Mouse (Mus musculus) right cerebral cortex, adult 18-20 months (tissue): ENCODE measurements at regions not wholly inside any gene's neighbourhood (a gene's known extent, or its start where the extent isn't known, plus 50 kb on each side); places are given as distances from the start of the nearest gene placed in this dataset.

Experiments
- DNase-seq: peaks from one replicate; pipeline ENCODE4 v3.0.0; 2022; ENCODE audit warnings: mixed read lengths

DNA sequence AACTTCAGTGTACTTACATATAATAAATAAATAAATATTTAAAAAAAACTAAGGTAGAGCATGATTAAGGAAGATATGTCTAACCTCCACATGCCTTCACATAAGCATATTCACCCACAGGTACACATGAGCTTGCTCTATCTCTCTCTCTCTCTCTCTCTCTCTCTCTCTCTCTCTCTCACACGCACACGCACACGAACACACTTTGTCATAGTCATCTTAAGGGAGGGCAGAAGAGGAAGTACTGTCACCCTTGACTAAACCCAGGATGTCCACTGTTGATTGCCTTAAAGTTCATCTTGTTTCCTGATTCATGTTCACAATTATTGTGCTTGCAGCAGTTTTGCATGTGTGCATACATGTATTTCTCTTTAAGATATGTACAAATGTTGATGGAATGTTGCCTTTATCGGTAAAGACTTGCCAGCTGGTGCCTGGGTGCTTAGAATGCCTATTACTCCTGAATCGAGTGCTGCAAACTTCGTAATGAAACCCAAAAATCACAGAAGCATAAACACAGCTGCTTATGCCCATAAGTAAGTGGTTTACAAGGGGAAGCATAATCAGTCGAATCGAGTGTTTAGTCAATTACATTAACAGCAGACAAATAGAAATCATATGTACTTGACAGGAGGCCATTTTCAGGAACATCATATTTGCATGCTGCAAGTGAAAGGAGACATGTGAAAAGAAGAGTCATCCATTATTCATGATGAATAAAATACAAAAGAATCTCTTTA, 84.3 kb downstream of the Tmem168 start:
- DNase-seq = no peak

DNA sequence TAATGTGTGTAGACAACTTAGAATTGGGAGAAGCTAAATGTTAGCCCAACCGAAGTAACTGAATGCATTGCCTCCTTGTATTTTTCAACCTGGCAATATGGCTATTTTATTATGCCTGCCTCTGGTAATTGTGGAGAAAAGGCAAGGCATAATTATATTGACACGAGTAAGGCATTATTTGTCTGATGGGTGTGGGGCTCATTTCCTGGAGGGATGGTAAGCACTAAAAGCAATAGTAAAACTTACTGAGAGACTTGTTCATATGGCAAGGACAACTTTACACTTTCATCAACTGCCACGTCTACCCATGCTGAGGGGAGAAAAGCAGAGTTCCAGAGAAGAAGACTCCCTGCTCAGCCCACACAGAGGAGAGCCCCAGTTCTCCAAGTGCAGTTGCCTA, 93.8 kb downstream of the Tmem168 start:
- DNase-seq = no peak

DNA sequence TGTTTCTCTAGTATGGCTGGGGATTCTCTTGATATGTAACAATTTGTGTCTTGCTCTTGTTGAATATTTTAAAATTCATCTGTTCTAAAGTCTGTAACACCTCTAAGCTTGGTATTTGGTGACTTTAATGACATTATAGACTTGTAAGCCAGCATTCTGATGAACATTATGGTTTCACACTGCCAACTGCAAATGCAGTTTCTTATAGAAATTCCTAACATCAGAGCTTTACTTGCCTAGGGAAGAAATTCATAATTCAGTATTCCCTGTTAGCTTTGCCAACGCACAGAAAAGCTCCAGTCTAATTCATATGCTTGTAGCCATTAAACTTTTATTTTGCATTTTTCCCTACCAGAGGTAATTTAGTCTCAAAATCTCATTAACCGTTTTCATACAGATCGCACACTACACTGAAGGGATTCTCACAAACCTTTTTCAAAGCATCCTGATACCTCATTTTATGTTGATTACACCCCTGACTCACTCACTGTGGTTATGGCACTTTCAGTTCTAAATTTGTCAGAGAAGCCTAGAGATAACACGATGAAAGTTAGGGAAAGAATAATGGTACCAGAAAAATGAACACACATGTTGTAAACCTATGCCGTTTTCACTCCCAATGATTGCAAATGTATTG, 131.3 kb downstream of the Tmem168 start:
- no peak for DNase-seq

DNA sequence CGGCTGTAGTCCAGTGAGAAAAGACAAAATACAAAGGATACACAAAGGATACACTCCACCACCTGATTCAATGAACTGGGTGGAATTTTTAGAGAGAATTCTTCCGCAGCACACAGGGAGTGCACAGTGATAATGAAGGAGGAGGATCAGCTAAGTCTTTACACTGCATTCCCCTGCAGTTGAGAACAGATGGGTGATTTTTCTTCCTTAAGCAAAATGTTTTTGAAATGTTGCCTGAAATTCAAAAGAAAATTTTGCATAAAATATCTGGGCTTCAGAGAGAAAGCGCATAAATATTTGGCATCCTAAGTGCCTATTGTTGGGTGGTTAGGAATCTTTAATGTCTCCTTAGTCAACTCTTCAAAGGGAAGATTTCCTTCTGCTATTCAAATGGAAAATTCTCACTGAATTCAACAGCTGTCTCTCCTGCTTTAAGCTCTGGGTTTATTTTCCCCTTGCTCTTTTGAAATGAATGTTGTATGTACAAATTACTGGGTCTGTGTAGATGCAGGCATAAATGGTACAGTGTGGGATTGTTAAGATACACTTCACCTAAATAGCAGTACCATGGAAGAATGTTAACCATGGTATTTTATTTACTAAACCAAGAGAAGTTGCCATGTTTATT, 158.6 kb downstream of the Tmem168 start:
- peak; percentile 32 for DNase-seq

DNA sequence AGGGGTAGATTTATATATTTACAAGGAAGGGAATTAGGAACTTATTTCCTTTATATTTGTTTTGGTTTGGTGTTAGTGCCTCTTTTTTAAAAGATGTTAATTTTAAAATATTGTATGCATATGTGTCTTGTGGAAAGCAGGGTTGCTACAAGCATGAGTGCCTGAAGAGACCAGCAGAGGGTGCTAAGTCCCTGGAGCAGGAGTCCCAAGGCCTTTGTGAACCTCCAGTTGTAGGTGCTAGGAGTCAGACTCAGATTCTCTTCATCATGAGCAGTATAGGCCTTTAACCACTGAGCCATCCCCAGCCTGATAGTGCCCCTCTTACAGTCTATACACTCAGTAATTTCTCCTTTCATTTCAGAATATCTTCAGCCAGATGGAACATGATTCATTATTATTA, 189.0 kb upstream of the Vwde start:
- DNase-seq = peak; percentile 17

DNA sequence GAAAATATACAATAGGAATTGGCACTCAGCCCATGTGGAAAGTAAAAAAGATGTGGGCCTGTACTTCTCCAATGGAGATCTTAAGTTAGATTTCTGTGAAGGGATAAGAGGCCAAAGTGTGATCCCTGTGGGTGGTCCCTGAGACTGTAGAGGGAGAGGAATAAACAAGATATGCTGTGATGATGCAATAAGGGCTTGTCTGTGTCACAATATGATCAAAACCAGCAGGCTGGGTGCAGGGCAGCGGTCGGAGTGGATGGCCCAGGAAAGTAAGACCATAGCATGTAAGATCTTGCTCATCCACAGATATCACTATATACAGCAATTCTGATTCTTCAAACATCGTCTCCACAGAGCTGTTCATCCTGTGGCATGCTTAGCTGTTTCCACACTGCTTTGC, 188.3 kb upstream of the Vwde start:
- no peak for DNase-seq

DNA sequence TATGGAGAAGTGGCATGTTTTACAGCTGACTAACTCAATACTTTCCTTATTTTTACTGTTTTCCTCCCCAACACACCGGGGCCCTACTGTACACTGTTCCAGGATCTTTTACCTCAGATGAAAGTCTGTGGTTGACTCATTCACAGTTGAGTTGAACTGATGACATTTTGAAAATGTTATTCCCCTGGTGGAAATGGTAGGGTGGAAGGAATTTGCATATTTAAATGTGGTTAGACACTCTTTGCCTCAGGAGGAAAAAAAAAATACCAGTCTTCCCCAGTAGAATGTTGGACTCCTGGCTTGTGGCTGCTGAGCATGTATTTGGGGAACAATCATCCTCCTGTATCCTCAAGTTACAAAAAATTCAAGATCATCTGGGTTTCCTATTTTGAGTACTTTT, 159.7 kb upstream of the Vwde start:
- DNase-seq = no peak

DNA sequence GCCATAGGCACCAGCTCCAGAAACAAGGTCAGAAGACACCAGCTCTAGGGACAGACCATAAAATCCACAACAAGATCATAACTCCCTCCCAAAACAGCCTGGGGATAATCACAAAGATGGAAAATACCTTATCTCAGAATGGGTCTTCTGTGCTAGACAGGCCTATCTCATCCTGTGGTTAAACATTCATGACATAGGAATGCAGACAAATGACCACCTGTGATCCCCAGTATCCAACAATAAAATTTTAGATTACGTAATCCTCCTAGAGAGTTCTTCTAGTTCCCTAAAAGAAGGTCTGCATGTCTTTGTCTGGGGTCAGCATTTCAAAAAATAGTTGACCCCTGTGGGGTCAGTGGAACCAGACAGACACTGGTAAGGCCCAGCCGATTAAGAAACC, 158.4 kb upstream of the Vwde start:
- DNase-seq = no peak

DNA sequence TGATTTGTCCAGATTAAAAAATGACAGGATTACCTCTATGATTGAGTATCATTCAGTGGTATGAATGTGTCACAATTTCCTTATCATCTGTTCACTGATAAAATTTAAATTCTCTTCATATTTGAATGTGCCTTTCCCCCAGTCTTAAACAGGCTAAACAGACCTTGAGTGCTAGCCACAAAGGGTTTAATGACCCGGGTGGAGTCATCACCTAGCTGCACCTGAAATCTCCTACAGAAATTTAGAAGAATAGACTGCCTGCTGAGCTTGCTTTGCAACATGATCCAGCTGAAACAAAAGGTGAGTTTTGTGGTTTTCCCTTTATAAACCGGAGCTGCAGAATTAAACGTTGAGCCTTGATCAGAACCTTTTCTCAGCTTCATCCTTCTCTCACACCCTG, 156.1 kb upstream of the Vwde start:
- no peak for DNase-seq

DNA sequence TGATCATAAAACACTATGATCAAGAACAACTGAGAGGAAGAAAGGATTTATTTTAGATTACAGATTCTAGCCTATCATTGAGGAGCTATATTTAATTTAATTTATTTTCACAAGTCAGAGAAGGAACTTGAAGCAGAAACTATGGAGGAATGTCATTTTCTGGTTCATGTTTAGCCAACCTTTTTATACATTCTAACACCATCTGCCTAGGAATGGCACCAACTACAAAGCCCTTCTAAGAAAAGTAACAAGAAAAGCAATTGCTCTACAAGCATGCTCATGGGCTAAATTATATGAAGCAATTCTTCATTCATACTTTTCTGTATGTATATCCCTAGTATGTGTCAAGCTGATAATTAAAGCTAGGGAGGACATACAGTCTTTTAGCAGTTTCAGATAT, 155.0 kb upstream of the Vwde start:
- no peak for DNase-seq

DNA sequence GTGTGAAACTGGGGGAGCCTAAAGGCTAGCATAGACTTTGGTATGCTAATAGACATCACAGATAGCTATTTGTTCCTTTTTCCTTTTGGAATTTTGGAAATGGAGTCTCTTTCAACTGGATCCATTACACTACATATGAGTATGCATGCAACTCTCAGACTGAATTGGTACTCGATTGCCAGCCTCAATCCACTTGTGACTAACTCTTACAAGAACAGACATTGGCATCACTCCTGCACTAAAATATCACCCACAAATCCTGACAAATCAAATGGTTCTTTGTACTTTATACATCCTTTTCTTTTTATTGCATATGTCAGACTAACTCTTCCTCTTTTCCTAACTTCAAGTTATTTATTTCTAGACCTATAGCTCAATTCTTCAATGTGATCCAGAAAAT, 149.1 kb upstream of the Vwde start:
- peak; percentile 4 for DNase-seq

DNA sequence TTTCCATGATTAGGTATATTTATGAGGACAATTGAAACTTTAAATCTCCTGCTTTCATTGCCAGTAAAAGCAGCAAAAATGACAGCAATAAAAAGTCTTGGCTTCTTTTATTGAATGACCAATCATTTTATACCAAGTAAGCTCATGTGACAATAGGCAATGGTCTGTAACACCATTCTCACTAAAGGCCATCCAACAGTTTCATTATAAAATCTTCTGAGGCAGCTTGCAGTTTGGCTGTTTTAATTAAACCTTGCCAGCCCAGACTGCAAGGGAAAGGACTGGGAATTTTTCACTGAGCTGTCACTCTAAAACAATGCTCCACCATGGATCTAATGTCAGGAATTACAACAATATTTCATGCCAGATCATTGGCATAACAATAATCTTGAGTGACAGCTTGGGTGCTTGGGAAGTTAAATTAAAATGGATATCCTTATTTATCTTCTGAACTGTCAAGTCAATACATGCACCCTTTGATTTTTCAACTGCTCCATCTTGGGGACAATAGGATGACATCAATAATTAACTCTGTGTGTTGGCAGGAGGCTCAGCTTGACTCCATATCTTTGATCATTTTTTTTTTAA, 145.0 kb upstream of the Vwde start:
- no peak for DNase-seq
